Mouse (Mus musculus): ENCODE measurements around the gene Phactr4. TPM values are rescaled to one million over a fixed set of nuclear protein-coding genes. Genes with fewer than 3 reads are reported as not detected.

Phactr4 gene
- total RNA-seq, 2 experiments from 2014 or later: 8.1 to 29.2 TPM

Other genes starting within 250 kb of the Phactr4 start
- gene Ythdf2, start 210.2 kb downstream of the Phactr4 start, total RNA-seq (2014; fragmentation: Nextera tagmentation): 55.2 and 65.3 TPM in 2 replicates
- 63.6 and 81.8 TPM in 2 replicates for gene Ythdf2, start 210.2 kb downstream of the Phactr4 start, total RNA-seq (2017)
- 16.8 and 20.9 TPM in 2 replicates for gene Gmeb1, start 160.9 kb downstream of the Phactr4 start, total RNA-seq (2014; fragmentation: Nextera tagmentation)
- gene Gmeb1, start 160.9 kb downstream of the Phactr4 start, total RNA-seq (2017): 15.3 and 18.0 TPM in 2 replicates
- gene Taf12, start 148.1 kb downstream of the Phactr4 start, total RNA-seq (2014; fragmentation: Nextera tagmentation): 23.1 and 25.5 TPM in 2 replicates
- gene Taf12, start 148.1 kb downstream of the Phactr4 start, total RNA-seq (2017): 47.0 and 48.7 TPM in 2 replicates
- gene Rab42, start 119.1 kb downstream of the Phactr4 start, total RNA-seq (2014; fragmentation: Nextera tagmentation): 3.2 TPM in 1 of 2 replicates, not detected in the other
- not detected in 2 replicates for gene Rab42, start 119.1 kb downstream of the Phactr4 start, total RNA-seq (2017)
- 29.7 and 36.3 TPM in 2 replicates for gene Trnau1ap, start 93.0 kb downstream of the Phactr4 start, total RNA-seq (2014; fragmentation: Nextera tagmentation)
- gene Trnau1ap, start 93.0 kb downstream of the Phactr4 start, total RNA-seq (2017): 37.8 and 54.9 TPM in 2 replicates
- gene Rcc1, start 68.9 kb downstream of the Phactr4 start, total RNA-seq (2014; fragmentation: Nextera tagmentation): 58.8 and 68.9 TPM in 2 replicates
- 46.8 and 53.3 TPM in 2 replicates for gene Rcc1, start 68.9 kb downstream of the Phactr4 start, total RNA-seq (2017)
- 9.2 and 16.1 TPM in 2 replicates for gene Med18, start 41.4 kb upstream of the Phactr4 start, total RNA-seq (2014; fragmentation: Nextera tagmentation)
- gene Med18, start 41.4 kb upstream of the Phactr4 start, total RNA-seq (2017): 9.9 and 16.2 TPM in 2 replicates
- gene Sesn2, start 88.0 kb upstream of the Phactr4 start, total RNA-seq (2014; fragmentation: Nextera tagmentation): 3.4 and 3.9 TPM in 2 replicates
- gene Sesn2, start 88.0 kb upstream of the Phactr4 start, total RNA-seq (2017): 2.1 and 2.9 TPM in 2 replicates
- gene Atpif1, start 111.2 kb upstream of the Phactr4 start, total RNA-seq (2014; fragmentation: Nextera tagmentation): 781 and 857 TPM in 2 replicates
- 1,252 and 1,475 TPM in 2 replicates for gene Atpif1, start 111.2 kb upstream of the Phactr4 start, total RNA-seq (2017)
- gene Dnajc8, start 113.1 kb upstream of the Phactr4 start, total RNA-seq (2014; fragmentation: Nextera tagmentation): 136 and 140 TPM in 2 replicates
- gene Dnajc8, start 113.1 kb upstream of the Phactr4 start, total RNA-seq (2017): 369 and 376 TPM in 2 replicates
- gene Ptafr, start 141.6 kb upstream of the Phactr4 start, total RNA-seq (2014; fragmentation: Nextera tagmentation): 2.4 TPM in 2 replicates
- 1.2 and 1.4 TPM in 2 replicates for gene Ptafr, start 141.6 kb upstream of the Phactr4 start, total RNA-seq (2017)
- gene Eya3, start 216.5 kb upstream of the Phactr4 start, total RNA-seq (2014; fragmentation: Nextera tagmentation): 37.0 and 42.0 TPM in 2 replicates
- gene Eya3, start 216.5 kb upstream of the Phactr4 start, total RNA-seq (2017): 37.1 and 38.9 TPM in 2 replicates